Mouse (Mus musculus) limb, embryonic 12.5 days (tissue): Measurements from ENCODE around the gene Flna. TPM values are rescaled to one million over a fixed set of nuclear protein-coding genes. Genes with fewer than 3 reads are reported as not detected.

ENCODE experiments used
- ATAC-seq: fragments of 200-750 bp; cut with Nextera tagmentation; 2 replicates; pipeline ENCODE4 v1.8.0; 2017; ENCODE audit warnings: low read depth, moderate TSS enrichment; ENCODE audit not compliant: insufficient number of reproducible peaks, insufficient read depth, low FRiP score, low TSS enrichment
- H3K27ac ChIP-seq: fragments of 300-500 bp; sonication (generic); 2 replicates; pipeline ENCODE4 v1.5.1; 2016; ENCODE audit warnings: mild to moderate bottlenecking, moderate library complexity
- H3K27me3 ChIP-seq: fragments of 300-500 bp; sonication (generic); 2 replicates; pipeline ENCODE4 v1.6.1; 2016; ENCODE audit warnings: mild to moderate bottlenecking, moderate library complexity
- H3K36me3 ChIP-seq: fragments of 300-500 bp; sonication (generic); 2 replicates; pipeline ENCODE4 v1.6.1; 2016; ENCODE audit warnings: mild to moderate bottlenecking, moderate library complexity
- H3K4me1 ChIP-seq: fragments of 300-500 bp; sonication (generic); replicated peaks from 2 replicates; pipeline ENCODE4 v1.6.1; 2016
- H3K4me2 ChIP-seq: fragments of 300-500 bp; sonication (generic); 2 replicates; pipeline ENCODE4 v1.6.1; 2016; ENCODE audit warnings: mild to moderate bottlenecking, moderate library complexity
- H3K4me3 ChIP-seq: fragments of 300-500 bp; sonication (generic); replicated peaks from 2 replicates; pipeline ENCODE4 v1.5.1; 2016; ENCODE audit warnings: mild to moderate bottlenecking
- H3K9ac ChIP-seq: fragments of 300-500 bp; sonication (generic); replicated peaks from 2 replicates; pipeline ENCODE4 v1.6.1; 2016; ENCODE audit warnings: mild to moderate bottlenecking, moderate library complexity
- H3K9me3 ChIP-seq: fragments of 300-500 bp; sonication (generic); 2 replicates; pipeline ENCODE4 v1.6.1; 2016; ENCODE audit warnings: mild to moderate bottlenecking, moderate library complexity
- WGBS: fragments of 180-500 bp; shearing (Covaris S2); methylation state at CpG from one replicate; pipeline ENCODE4 v1.1.7; 2016; 5-methylcytosine and 5-hydroxymethylcytosine counted together
- polyA plus RNA-seq: library from polyadenylated mRNA; unstranded; fragments of >200 nt; fragmentation: Nextera tagmentation; extraction: Ambion mirVana; gene quantifications from 2 replicates; pipeline ENCODE4 v1.2.1, GENCODE M21; 2016

The Flna gene
- polyA plus RNA-seq, 1 experiment from 2014 or later: 311 TPM

GRCm38 (mm10) chrX:74273422-74274322 lies 24.1 kb upstream of the Flna start:
- no peaks in the 10 kb centered on the region for H3K9me3 ChIP-seq
- no peaks in the 10 kb centered on the region for H3K27me3 ChIP-seq
- no peak for ATAC-seq
- no peak overlapping the region for H3K9ac ChIP-seq
- H3K4me1 ChIP-seq: 0 out of 2 replicates have a peak, but pooled peaks cover 3% of the 10 kb centered on the region
- H3K4me3 ChIP-seq: no peak overlapping the region
- peaks cover 11% of the 10 kb centered on the region for H3K36me3 ChIP-seq
- H3K27ac ChIP-seq: peak overlapping the region; percentile 53; the same call in 1 of the 2 replicates
- WGBS: 29% methylated on average over 10 of the region's 10 CpGs
- H3K4me2 ChIP-seq: no peak overlapping the region

GRCm38 (mm10) chrX:74270902-74271551 lies 21.4 kb upstream of the Flna start:
- 16% methylated on average over 27 of the region's 27 CpGs for WGBS
- no peak for ATAC-seq
- H3K9ac ChIP-seq: peak overlapping the region; percentile 79

GRCm38 (mm10) chrX:74270062-74270901 lies 20.7 kb upstream of the Flna start, which contains the start of gene Rpl10:
Gene Rpl10 (plus strand): TSS chrX:74270812.
- Histone ChIP-seq H3K36me3 (peaks cover 11% of the 10 kb centered on the region), H3K4me3 (peak within 1 kb of the TSS; percentile 56), H3K4me2 (peak within 1 kb of the TSS; percentile 59), H3K9ac (peak within 1 kb of the TSS; percentile 79), H3K9me3 (no peaks in the 10 kb centered on the region), H3K4me1 (0 out of 2 replicates have a peak, but pooled peaks cover 3% of the 10 kb centered on the region), H3K27ac (peak within 1 kb of the TSS; percentile 95), H3K27me3 (no peaks in the 10 kb centered on the region)
- peak; percentile 93 for ATAC-seq
- 13% methylated on average over 42 of the region's 42 CpGs for WGBS

More at GRCm38 (mm10) chrX:74270902-74271551, 21.4 kb upstream of the Flna start:
- Histone ChIP-seq H3K27me3 (no peaks in the 10 kb centered on the region), H3K27ac (peak overlapping the region; percentile 69), H3K36me3 (peaks cover 11% of the 10 kb centered on the region), H3K9me3 (no peaks in the 10 kb centered on the region), H3K4me3 (peak overlapping the region; percentile 56), H3K4me2 (peak overlapping the region; percentile 59), H3K4me1 (0 out of 2 replicates have a peak, but pooled peaks cover 3% of the 10 kb centered on the region)

GRCm38 (mm10) chrX:74269736-74270061 lies 20.1 kb upstream of the Flna start:
- Histone ChIP-seq H3K27me3 (no peaks in the 10 kb centered on the region), H3K4me2 (peak overlapping the region; percentile 52), H3K27ac (peak overlapping the region; percentile 95), H3K36me3 (peaks cover 11% of the 10 kb centered on the region), H3K9me3 (no peaks in the 10 kb centered on the region), H3K4me1 (0 out of 2 replicates have a peak, but pooled peaks cover 3% of the 10 kb centered on the region), H3K4me3 (peak overlapping the region; percentile 56), H3K9ac (peak overlapping the region; percentile 42; the same call in 1 of the 2 replicates)
- ATAC-seq: no peak; the same call in 1 of the 2 replicates
- 23% methylated on average over 3 of the region's 3 CpGs for WGBS

- H3K36me3 ChIP-seq: peaks cover 24% of the 10 kb centered on the region; the same call in 1 of the 2 replicates
- no peak overlapping the region for H3K27ac ChIP-seq
- H3K27me3 ChIP-seq: no peaks in the 10 kb centered on the region
- 94% methylated on average over 3 of the region's 3 CpGs for WGBS
- H3K9me3 ChIP-seq: no peaks in the 10 kb centered on the region
- H3K4me2 ChIP-seq: no peak overlapping the region
- no peak overlapping the region for H3K4me3 ChIP-seq
- peaks cover 4% of the 10 kb centered on the region for H3K4me1 ChIP-seq
- ATAC-seq: no peak
- H3K9ac ChIP-seq: no peak overlapping the region
Measured at GRCm38 (mm10) chrX:74257746-74258145, 8.1 kb upstream of the Flna start.

GRCm38 (mm10) chrX:74254888-74255565 lies 5.4 kb upstream of the Flna start:
- Histone ChIP-seq H3K9ac (peak overlapping the region; percentile 78), H3K4me1 (peaks cover 4% of the 10 kb centered on the region), H3K4me2 (peak overlapping the region; percentile 65), H3K27me3 (no peaks in the 10 kb centered on the region), H3K27ac (peak overlapping the region; percentile 91), H3K9me3 (no peaks in the 10 kb centered on the region), H3K36me3 (peaks cover 24% of the 10 kb centered on the region; the same call in 1 of the 2 replicates), H3K4me3 (peak overlapping the region; percentile 52)
- peak; percentile 77 for ATAC-seq
- WGBS: 20% methylated on average over 30 of the region's 31 CpGs

- Histone ChIP-seq H3K36me3 (peaks cover 24% of the 10 kb centered on the region; the same call in 1 of the 2 replicates), H3K9me3 (no peaks in the 10 kb centered on the region), H3K27me3 (no peaks in the 10 kb centered on the region), H3K4me2 (peak within 1 kb of the TSS; percentile 65), H3K9ac (peak within 1 kb of the TSS; percentile 78), H3K4me1 (peaks cover 4% of the 10 kb centered on the region), H3K27ac (peak within 1 kb of the TSS; percentile 91), H3K4me3 (peak within 1 kb of the TSS; percentile 52)
- whole genome bisulfite sequencing: 20% methylated on average over 39 of the region's 39 CpGs
- ATAC-seq: peak; percentile 97
Measured at GRCm38 (mm10) chrX:74254153-74254887, 4.7 kb upstream of the Flna start, which contains the start of gene Emd. Gene Emd (plus strand): TSS chrX:74254687.

GRCm38 (mm10) chrX:74248651-74249050 lies 969 bp downstream of the Flna start:
- Histone ChIP-seq H3K4me1 (peaks cover 8% of the 10 kb centered on the region; the same call in 1 of the 2 replicates), H3K27ac (peak overlapping the region; percentile 77), H3K9ac (no peak overlapping the region), H3K4me3 (0 out of 2 replicates have a peak overlapping the region, but pooled peaks have one; percentile 44), H3K27me3 (no peaks in the 10 kb centered on the region), H3K4me2 (peak overlapping the region; percentile 58), H3K9me3 (no peaks in the 10 kb centered on the region), H3K36me3 (no peaks in the 10 kb centered on the region)
- ATAC-seq: no peak
- WGBS: 9% methylated on average over 3 of the region's 3 CpGs

GRCm38 (mm10) chrX:74246693-74247092 lies 2.9 kb downstream of the Flna start:
- Histone ChIP-seq H3K27ac (peak overlapping the region; percentile 86), H3K27me3 (no peaks in the 10 kb centered on the region), H3K4me2 (peak overlapping the region; percentile 57), H3K36me3 (peaks cover 19% of the 10 kb centered on the region), H3K4me1 (peaks cover 11% of the 10 kb centered on the region; the same call in 1 of the 2 replicates), H3K9me3 (no peaks in the 10 kb centered on the region), H3K4me3 (peak overlapping the region; percentile 57), H3K9ac (peak overlapping the region; percentile 53)
- 13% methylated on average over 15 of the region's 15 CpGs for WGBS
- peak; percentile 26; the same call in 1 of the 2 replicates for ATAC-seq
